Mouse (Mus musculus): ENCODE results near the gene Gm20388. TPM values are rescaled to one million over a fixed set of nuclear protein-coding genes. Genes with fewer than 3 reads are reported as not detected.

Gm20388 gene
- polyA plus RNA-seq, 1 experiment from 2014 or later = not detected

GRCm38 (mm10) chr8:122067783-122068505 is 2157.3 kb downstream of the Gm20388 start:
- no peak overlapping the region for H3K27ac ChIP-seq (ENCODE audit: low read depth, low read length)
- no peaks in the 10 kb centered on the region for H3K36me3 ChIP-seq (ENCODE audit: control insufficient read depth, insufficient read depth, low read length)
- H3K9me3 ChIP-seq (ENCODE audit: control insufficient read depth, low read length) = no peaks in the 10 kb centered on the region
- WGBS = 79% methylated on average over 15 of the region's 15 CpGs
- no peaks in the 10 kb centered on the region for H3K4me1 ChIP-seq (ENCODE audit: control insufficient read depth, insufficient read depth, low read length)
- H3K4me3 ChIP-seq (ENCODE audit: low read depth, low read length) = no peak overlapping the region
- ATAC-seq (ENCODE audit: low FRiP score) = no peak
- no peak overlapping the region for H3K9ac ChIP-seq (ENCODE audit: low read length)
- no peak overlapping the region for H3K4me2 ChIP-seq
- no peaks in the 10 kb centered on the region for H3K27me3 ChIP-seq (ENCODE audit: control insufficient read depth, insufficient read depth, low read length)
- DNase-seq (ENCODE audit: low spot score, missing footprints) = no peak

GRCm38 (mm10) chr8:122068609-122069008 is 2158.0 kb downstream of the Gm20388 start:
- no peaks in the 10 kb centered on the region for H3K36me3 ChIP-seq (ENCODE audit: control insufficient read depth, insufficient read depth, low read length)
- DNase-seq (ENCODE audit: low spot score, missing footprints) = no peak
- 83% methylated on average over 13 of the region's 13 CpGs for WGBS
- H3K4me2 ChIP-seq = no peak overlapping the region
- no peak overlapping the region for H3K9ac ChIP-seq (ENCODE audit: low read length)
- no peak overlapping the region for H3K27ac ChIP-seq (ENCODE audit: low read depth, low read length)
- no peaks in the 10 kb centered on the region for H3K27me3 ChIP-seq (ENCODE audit: control insufficient read depth, insufficient read depth, low read length)
- no peak for ATAC-seq (ENCODE audit: low FRiP score)
- H3K4me1 ChIP-seq (ENCODE audit: control insufficient read depth, insufficient read depth, low read length) = no peaks in the 10 kb centered on the region
- H3K4me3 ChIP-seq (ENCODE audit: low read depth, low read length) = no peak overlapping the region
- H3K9me3 ChIP-seq (ENCODE audit: control insufficient read depth, low read length) = no peaks in the 10 kb centered on the region

GRCm38 (mm10) chr8:122069281-122069680 is 2158.6 kb downstream of the Gm20388 start:
- Histone ChIP-seq H3K4me3 (ENCODE audit: low read depth, low read length) (no peak overlapping the region), H3K9me3 (ENCODE audit: control insufficient read depth, low read length) (no peaks in the 10 kb centered on the region), H3K27ac (ENCODE audit: low read depth, low read length) (no peak overlapping the region), H3K4me2 (no peak overlapping the region), H3K36me3 (ENCODE audit: control insufficient read depth, insufficient read depth, low read length) (no peaks in the 10 kb centered on the region), H3K4me1 (ENCODE audit: control insufficient read depth, insufficient read depth, low read length) (no peaks in the 10 kb centered on the region), H3K9ac (ENCODE audit: low read length) (no peak overlapping the region), H3K27me3 (ENCODE audit: control insufficient read depth, insufficient read depth, low read length) (no peaks in the 10 kb centered on the region)
- ATAC-seq (ENCODE audit: low FRiP score) (no peak), DNase-seq (ENCODE audit: low spot score, missing footprints) (no peak)
- 84% methylated on average over 11 of the region's 11 CpGs for WGBS

- H3K36me3 ChIP-seq (ENCODE audit: control insufficient read depth, insufficient read depth, low read length) = no peaks in the 10 kb centered on the region
- H3K27me3 ChIP-seq (ENCODE audit: control insufficient read depth, insufficient read depth, low read length) = no peaks in the 10 kb centered on the region
- ATAC-seq (ENCODE audit: low FRiP score) = no peak
- 66% methylated on average over 4 of the region's 4 CpGs for WGBS
- no peak overlapping the region for H3K4me3 ChIP-seq (ENCODE audit: low read depth, low read length)
- H3K4me2 ChIP-seq = no peak overlapping the region
- H3K9me3 ChIP-seq (ENCODE audit: control insufficient read depth, low read length) = no peaks in the 10 kb centered on the region
- no peak overlapping the region for H3K27ac ChIP-seq (ENCODE audit: low read depth, low read length)
- 0 out of 2 replicates have a peak, but pooled peaks cover 2% of the 10 kb centered on the region for H3K4me1 ChIP-seq (ENCODE audit: control insufficient read depth, insufficient read depth, low read length)
- H3K9ac ChIP-seq (ENCODE audit: low read length) = no peak overlapping the region
- no peak for DNase-seq (ENCODE audit: low spot score, missing footprints)
Measured at GRCm38 (mm10) chr8:122071193-122071592, 2160.6 kb downstream of the Gm20388 start.

GRCm38 (mm10) chr8:122073964-122074363 is 2163.3 kb downstream of the Gm20388 start:
- Histone ChIP-seq H3K4me2 (no peak overlapping the region), H3K9me3 (ENCODE audit: control insufficient read depth, low read length) (no peaks in the 10 kb centered on the region), H3K27me3 (ENCODE audit: control insufficient read depth, insufficient read depth, low read length) (no peaks in the 10 kb centered on the region), H3K4me3 (ENCODE audit: low read depth, low read length) (no peak overlapping the region), H3K36me3 (ENCODE audit: control insufficient read depth, insufficient read depth, low read length) (no peaks in the 10 kb centered on the region), H3K27ac (ENCODE audit: low read depth, low read length) (no peak overlapping the region), H3K9ac (ENCODE audit: low read length) (no peak overlapping the region), H3K4me1 (ENCODE audit: control insufficient read depth, insufficient read depth, low read length) (peaks cover 5% of the 10 kb centered on the region; the same call in 1 of the 2 replicates)
- no peak for DNase-seq (ENCODE audit: low spot score, missing footprints)
- WGBS = 81% methylated on average over 9 of the region's 9 CpGs
- no peak for ATAC-seq (ENCODE audit: low FRiP score)

- no peak overlapping the region for H3K27ac ChIP-seq (ENCODE audit: low read depth, low read length)
- no peak overlapping the region for H3K9ac ChIP-seq (ENCODE audit: low read length)
- WGBS = 88% methylated on average over 9 of the region's 9 CpGs
- no peaks in the 10 kb centered on the region for H3K9me3 ChIP-seq (ENCODE audit: control insufficient read depth, low read length)
- H3K4me1 ChIP-seq (ENCODE audit: control insufficient read depth, insufficient read depth, low read length) = peaks cover 5% of the 10 kb centered on the region; the same call in 1 of the 2 replicates
- H3K4me2 ChIP-seq = no peak overlapping the region
- H3K4me3 ChIP-seq (ENCODE audit: low read depth, low read length) = no peak overlapping the region
- ATAC-seq (ENCODE audit: low FRiP score) = no peak
- H3K36me3 ChIP-seq (ENCODE audit: control insufficient read depth, insufficient read depth, low read length) = no peaks in the 10 kb centered on the region
- no peaks in the 10 kb centered on the region for H3K27me3 ChIP-seq (ENCODE audit: control insufficient read depth, insufficient read depth, low read length)
- no peak for DNase-seq (ENCODE audit: low spot score, missing footprints)
Measured at GRCm38 (mm10) chr8:122074442-122074841, 2163.8 kb downstream of the Gm20388 start.

GRCm38 (mm10) chr8:122074977-122075376 is 2164.3 kb downstream of the Gm20388 start:
- peaks cover 5% of the 10 kb centered on the region; the same call in 1 of the 2 replicates for H3K4me1 ChIP-seq (ENCODE audit: control insufficient read depth, insufficient read depth, low read length)
- H3K4me2 ChIP-seq = no peak overlapping the region
- H3K4me3 ChIP-seq (ENCODE audit: low read depth, low read length) = no peak overlapping the region
- H3K9ac ChIP-seq (ENCODE audit: low read length) = no peak overlapping the region
- H3K36me3 ChIP-seq (ENCODE audit: control insufficient read depth, insufficient read depth, low read length) = no peaks in the 10 kb centered on the region
- H3K9me3 ChIP-seq (ENCODE audit: control insufficient read depth, low read length) = no peaks in the 10 kb centered on the region
- 84% methylated on average over 4 of the region's 4 CpGs for WGBS
- H3K27me3 ChIP-seq (ENCODE audit: control insufficient read depth, insufficient read depth, low read length) = no peaks in the 10 kb centered on the region
- DNase-seq (ENCODE audit: low spot score, missing footprints) (no peak), ATAC-seq (ENCODE audit: low FRiP score) (no peak)
- no peak overlapping the region for H3K27ac ChIP-seq (ENCODE audit: low read depth, low read length)

- no peaks in the 10 kb centered on the region for H3K36me3 ChIP-seq (ENCODE audit: control insufficient read depth, insufficient read depth, low read length)
- DNase-seq (ENCODE audit: low spot score, missing footprints) = peak; percentile 87
- no peaks in the 10 kb centered on the region for H3K27me3 ChIP-seq (ENCODE audit: control insufficient read depth, insufficient read depth, low read length)
- 38% methylated on average over 23 of the region's 23 CpGs for WGBS
- H3K9ac ChIP-seq (ENCODE audit: low read length) = no peak overlapping the region
- H3K4me1 ChIP-seq (ENCODE audit: control insufficient read depth, insufficient read depth, low read length) = peaks cover 7% of the 10 kb centered on the region; the same call in 1 of the 2 replicates
- ATAC-seq (ENCODE audit: low FRiP score) = no peak
- H3K4me2 ChIP-seq = no peak overlapping the region
- H3K4me3 ChIP-seq (ENCODE audit: low read depth, low read length) = no peak overlapping the region
- no peaks in the 10 kb centered on the region for H3K9me3 ChIP-seq (ENCODE audit: control insufficient read depth, low read length)
- no peak overlapping the region for H3K27ac ChIP-seq (ENCODE audit: low read depth, low read length)
Measured at GRCm38 (mm10) chr8:122076183-122076842, 2165.7 kb downstream of the Gm20388 start.

- Histone ChIP-seq H3K9ac (ENCODE audit: low read length) (no peak overlapping the region), H3K9me3 (ENCODE audit: control insufficient read depth, low read length) (no peaks in the 10 kb centered on the region), H3K27me3 (ENCODE audit: control insufficient read depth, insufficient read depth, low read length) (no peaks in the 10 kb centered on the region), H3K36me3 (ENCODE audit: control insufficient read depth, insufficient read depth, low read length) (no peaks in the 10 kb centered on the region), H3K27ac (ENCODE audit: low read depth, low read length) (no peak overlapping the region), H3K4me3 (ENCODE audit: low read depth, low read length) (no peak overlapping the region), H3K4me2 (no peak overlapping the region), H3K4me1 (ENCODE audit: control insufficient read depth, insufficient read depth, low read length) (peaks cover 7% of the 10 kb centered on the region; the same call in 1 of the 2 replicates)
- no peak for DNase-seq (ENCODE audit: low spot score, missing footprints)
- 86% methylated on average over 12 of the region's 12 CpGs for WGBS
- ATAC-seq (ENCODE audit: low FRiP score) = no peak
Measured at GRCm38 (mm10) chr8:122078321-122078720, 2167.7 kb downstream of the Gm20388 start.

Data from midbrain, embryonic 11.5 days (tissue).